Mouse (Mus musculus) heart, adult 2 months (tissue): ENCODE data around the gene Gm45015. TPM values are rescaled to one million over a fixed set of nuclear protein-coding genes. Genes with fewer than 3 reads are reported as not detected.

Source experiments
- DNase-seq, 2 experiments: peaks; one replicate each; pipeline ENCODE4 v3.0.0; 2021
- H3K27ac ChIP-seq: fragments of 200-600 bp; 2 replicates; pipeline ENCODE4 v1.8.1; 2022
- H3K27me3 ChIP-seq: fragments of 200-500 bp; 2 replicates; pipeline ENCODE4 v1.6.1; 2012; ENCODE audit warnings: mild to moderate bottlenecking, low read length, inconsistent platforms, mixed read lengths; ENCODE audit not compliant: control insufficient read depth, insufficient read depth
- H3K36me3 ChIP-seq: fragments of 200-500 bp; 2 replicates; pipeline ENCODE4 v1.6.1; 2012; ENCODE audit warnings: low read length, inconsistent platforms; ENCODE audit not compliant: control insufficient read depth, insufficient read depth
- H3K4me1 ChIP-seq: fragments of 200-500 bp; 2 replicates; pipeline ENCODE4 v1.6.1; 2011; ENCODE audit warnings: low read length; ENCODE audit not compliant: control insufficient read depth, insufficient read depth
- H3K4me3 ChIP-seq: fragments of 200-600 bp; 2 replicates; pipeline ENCODE4 v1.8.1; 2022
- H3K79me2 ChIP-seq: fragments of 200-500 bp; replicated peaks from 2 replicates; pipeline ENCODE4 v1.6.1; 2012; ENCODE audit warnings: mild to moderate bottlenecking, inconsistent platforms, low read length, moderate library complexity, mixed read lengths; ENCODE audit not compliant: control insufficient read depth, insufficient read depth
- H3K9ac ChIP-seq: fragments of 200-500 bp; 2 replicates; pipeline ENCODE4 v1.6.1; 2012; ENCODE audit warnings: low read depth, mild to moderate bottlenecking, control low read depth, inconsistent platforms, low read length, mixed read lengths
- CTCF ChIP-seq: fragments of 200-600 bp; IDR thresholded peaks from 2 replicates; pipeline ENCODE4 v1.8.1; 2022; ENCODE audit warnings: antibody characterized with exemption, mild to moderate bottlenecking, moderate library complexity
- EP300 ChIP-seq: fragments of 200-500 bp; IDR thresholded peaks from 2 replicates; pipeline ENCODE4 v1.6.1; 2011; ENCODE audit warnings: low read depth, low read length, control low read depth; ENCODE audit not compliant: insufficient read depth
- POLR2A ChIP-seq: fragments of 200-500 bp; IDR thresholded peaks from 2 replicates; pipeline ENCODE4 v1.6.1; 2011; ENCODE audit warnings: mild to moderate bottlenecking, low read depth, low read length, control low read depth; ENCODE audit not compliant: insufficient read depth
- WGBS: fragments of 180-500 bp; shearing (Covaris S2); methylation state at CpG from one replicate; pipeline ENCODE4 v1.1.7; 2018; 5-methylcytosine and 5-hydroxymethylcytosine counted together
- intact Hi-C: fragments of 180-260 bp; cut with DNase I; formaldehyde crosslinking; loops from one replicate; pipeline ENCODE4 v1.15.1; 2025
- polyA plus RNA-seq: library from polyadenylated mRNA; depleted of rRNA; stranded (reverse); fragments of >200 nt; gene quantifications from 2 replicates; pipeline ENCODE4 v1.2.3, GENCODE M21; 2012
- total RNA-seq, 2 experiments: library from RNA; stranded (reverse); gene quantifications; 2 replicates each; pipeline ENCODE4 v1.2.3; 2021

Gm45015 gene
- total and polyA plus RNA-seq, 3 experiments: not detected

DNA sequence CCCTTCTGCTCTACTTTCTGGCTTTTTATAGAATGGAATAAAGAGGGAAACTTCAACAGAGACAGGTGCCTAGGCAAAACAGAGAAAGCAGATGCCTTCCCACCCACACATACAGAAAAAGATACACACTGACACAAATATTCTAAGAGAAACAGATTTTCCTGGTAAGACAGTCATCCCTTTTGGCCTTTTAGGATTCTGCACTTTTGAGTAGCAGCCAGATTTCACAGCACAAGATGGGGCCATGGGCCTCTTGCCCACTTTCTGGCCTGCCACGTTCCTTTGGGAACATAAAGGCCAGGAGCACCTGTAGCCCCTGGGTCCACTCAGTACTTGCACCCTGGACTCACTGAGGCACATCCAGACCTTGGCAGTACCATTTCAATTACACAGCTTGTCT, 7.7 kb upstream of the Gm45015 start:
- H3K4me3 ChIP-seq: no peak overlapping the region
- H3K79me2 ChIP-seq: no peaks in the 10 kb centered on the region
- intact Hi-C loops: loop anchor here (10.0 kb wide), 1 partner anchor 120 kb away; the partner anchor contains the start of gene F8a
- no peak overlapping the region for H3K27ac ChIP-seq
- no peaks in the 10 kb centered on the region for H3K36me3 ChIP-seq
- no peak overlapping the region for H3K9ac ChIP-seq
- DNase-seq: no peak
- TF ChIP-seq EP300 (no peak), POLR2A (no peak), CTCF (no peak)
- WGBS: 61% methylated on average over 1 of the region's 1 CpGs
- H3K27me3 ChIP-seq: no peaks in the 10 kb centered on the region
- no peaks in the 10 kb centered on the region for H3K4me1 ChIP-seq

DNA sequence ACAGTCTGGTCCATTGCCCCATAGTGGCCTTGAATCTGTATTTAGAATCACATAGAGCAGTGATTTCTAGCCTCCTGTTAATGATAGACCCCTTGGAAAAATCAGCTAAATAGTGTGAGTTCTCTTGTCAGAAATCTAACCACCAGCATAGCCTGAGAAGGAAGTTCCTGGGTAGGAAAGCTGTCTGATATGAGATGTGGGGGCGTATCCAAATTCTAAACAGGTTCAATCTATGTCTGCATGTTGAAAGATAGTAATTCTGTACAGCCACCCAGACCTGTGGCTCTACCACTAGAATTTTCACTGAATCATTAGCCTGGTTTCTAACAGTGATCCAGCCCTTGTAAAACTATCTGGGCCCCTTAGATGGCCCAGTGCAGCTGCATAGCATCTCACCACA, 7.2 kb upstream of the Gm45015 start:
- TF ChIP-seq POLR2A (no peak), EP300 (no peak), CTCF (no peak)
- Histone ChIP-seq H3K36me3 (no peaks in the 10 kb centered on the region), H3K27ac (no peak overlapping the region), H3K4me3 (no peak overlapping the region), H3K9ac (no peak overlapping the region), H3K4me1 (no peaks in the 10 kb centered on the region), H3K79me2 (no peaks in the 10 kb centered on the region), H3K27me3 (no peaks in the 10 kb centered on the region)
- intact Hi-C loops: loop anchor here (10.0 kb wide), 1 partner anchor 119 kb away; the partner anchor contains the start of gene F8a
- no peak for DNase-seq
- whole genome bisulfite sequencing: 69% methylated on average over 1 of the region's 1 CpGs

DNA sequence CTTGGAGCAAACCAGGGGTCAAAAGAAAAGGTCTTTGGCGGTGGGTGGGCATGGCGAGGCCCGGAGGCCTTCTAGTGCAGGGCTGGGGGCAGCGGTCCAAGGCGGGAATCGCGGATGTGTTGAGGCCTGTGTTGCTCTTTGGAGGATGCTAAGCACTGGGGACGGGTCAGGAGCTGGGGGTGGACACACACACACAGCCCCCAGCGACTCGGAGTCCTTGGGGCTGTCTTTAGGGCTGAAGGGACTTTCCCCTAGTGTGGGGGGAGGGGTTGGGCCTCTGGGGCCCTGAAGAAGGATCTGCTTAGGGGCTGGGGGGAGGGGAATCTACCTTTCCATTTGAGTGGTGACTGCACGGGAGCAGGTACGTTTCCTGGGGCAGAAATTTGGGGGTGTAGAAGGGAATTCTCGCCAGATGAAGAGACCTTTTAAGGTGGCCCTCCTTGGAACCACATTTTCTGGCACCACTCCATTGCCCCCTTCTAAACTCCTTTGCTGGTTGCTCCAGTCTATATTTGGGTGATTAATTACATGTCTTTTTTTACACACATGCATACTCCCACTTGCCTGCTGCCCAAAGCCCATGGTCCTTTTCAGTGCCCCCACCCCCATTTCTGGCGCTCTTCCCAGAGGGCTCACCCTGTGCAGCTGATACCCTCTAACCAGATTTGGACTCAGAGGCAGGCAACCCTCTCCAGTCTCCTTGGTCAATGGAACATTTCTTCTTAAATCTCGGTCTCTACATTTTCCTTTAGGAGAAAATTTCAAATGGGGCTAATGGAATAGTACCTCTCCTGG, 6.5 kb upstream of the Gm45015 start:
- no peak for DNase-seq
- TF ChIP-seq CTCF (no peak), EP300 (no peak), POLR2A (no peak)
- peak overlapping the region; percentile 57 for H3K4me3 ChIP-seq
- H3K4me1 ChIP-seq: no peaks in the 10 kb centered on the region
- intact Hi-C loops: loop anchor here (10.0 kb wide), 1 partner anchor 118 kb away; the partner anchor contains the start of gene F8a
- H3K79me2 ChIP-seq: no peaks in the 10 kb centered on the region
- WGBS: 24% methylated on average over 15 of the region's 15 CpGs
- H3K27me3 ChIP-seq: no peaks in the 10 kb centered on the region
- peak overlapping the region; percentile 93 for H3K9ac ChIP-seq
- H3K36me3 ChIP-seq: no peaks in the 10 kb centered on the region
- peak overlapping the region; percentile 67 for H3K27ac ChIP-seq

DNA sequence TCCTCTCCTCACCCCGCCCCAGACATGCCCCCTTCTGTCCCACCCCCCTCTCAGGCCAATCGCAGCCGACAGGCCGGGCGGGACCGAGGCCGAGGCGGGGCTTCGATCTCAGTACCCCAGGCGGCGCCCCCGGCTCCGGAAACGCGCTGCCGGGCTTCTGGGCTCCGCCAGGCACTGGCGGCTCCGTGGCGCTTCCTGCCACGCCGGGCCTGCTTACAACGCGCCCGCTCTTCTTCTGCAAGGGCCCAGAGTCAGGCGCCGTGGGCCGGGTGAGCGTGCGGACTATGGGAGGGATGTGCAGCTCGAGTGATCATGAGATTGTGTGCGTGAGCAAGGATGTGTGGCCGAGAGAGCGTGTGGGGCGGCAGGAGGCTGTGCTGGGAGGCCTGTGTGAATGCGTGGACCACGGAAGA, 5.8 kb upstream of the Gm45015 start, which contains the start of gene Zfp275:
Gene Zfp275 (plus strand): TSS at position 139 of the 413 bp plus-strand sequence.
- peak within 1 kb of the TSS; percentile 57 for H3K4me3 ChIP-seq
- TF ChIP-seq POLR2A (peak; percentile 42; the same call in 1 of the 2 replicates), EP300 (no peak)
- peak within 1 kb of the TSS; percentile 67 for H3K27ac ChIP-seq
- H3K4me1 ChIP-seq: no peaks in the 10 kb centered on the region
- peak within 1 kb of the TSS; percentile 93 for H3K9ac ChIP-seq
- DNase-seq: peak; percentile 82 to 88
- no peaks in the 10 kb centered on the region for H3K27me3 ChIP-seq
- intact Hi-C loops: loop anchor here (10.0 kb wide), 1 partner anchor 118 kb away; the partner anchor contains the start of gene F8a
- 9% methylated on average over 37 of the region's 37 CpGs for WGBS
- H3K79me2 ChIP-seq: no peaks in the 10 kb centered on the region
- H3K36me3 ChIP-seq: no peaks in the 10 kb centered on the region

DNA sequence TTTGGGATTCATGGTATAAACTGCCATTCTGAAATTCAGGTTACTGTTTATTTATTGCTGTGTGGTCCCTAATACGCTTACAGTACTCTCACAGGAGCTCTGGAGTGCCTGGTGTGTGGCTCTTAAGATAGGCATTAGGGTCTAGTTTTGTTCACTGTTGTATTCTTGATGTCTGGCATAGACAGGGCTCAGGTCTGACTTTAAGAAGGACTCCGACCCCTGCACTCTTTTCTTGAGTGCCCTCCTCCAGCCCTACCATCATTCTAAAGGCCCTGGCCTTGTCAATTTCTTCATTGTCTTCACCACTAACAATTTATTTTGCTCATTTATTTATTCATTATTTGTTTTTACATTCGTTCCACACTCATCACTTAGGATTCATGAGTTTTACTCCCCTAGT, 5.4 kb upstream of the Gm45015 start:
- H3K36me3 ChIP-seq: no peaks in the 10 kb centered on the region
- H3K27me3 ChIP-seq: no peaks in the 10 kb centered on the region
- peak overlapping the region; percentile 45; the same call in 1 of the 2 replicates for H3K27ac ChIP-seq
- DNase-seq: no peak
- H3K79me2 ChIP-seq: no peaks in the 10 kb centered on the region
- H3K4me3 ChIP-seq: peak overlapping the region; percentile 57
- 46% methylated on average over 3 of the region's 3 CpGs for WGBS
- H3K4me1 ChIP-seq: no peaks in the 10 kb centered on the region
- no peak for TF ChIP-seq POLR2A
- no peak for TF ChIP-seq CTCF
- no peak for TF ChIP-seq EP300
- no peak overlapping the region for H3K9ac ChIP-seq
- intact Hi-C loops: loop anchor here (10.0 kb wide), 1 partner anchor 117 kb away; the partner anchor contains the start of gene F8a

DNA sequence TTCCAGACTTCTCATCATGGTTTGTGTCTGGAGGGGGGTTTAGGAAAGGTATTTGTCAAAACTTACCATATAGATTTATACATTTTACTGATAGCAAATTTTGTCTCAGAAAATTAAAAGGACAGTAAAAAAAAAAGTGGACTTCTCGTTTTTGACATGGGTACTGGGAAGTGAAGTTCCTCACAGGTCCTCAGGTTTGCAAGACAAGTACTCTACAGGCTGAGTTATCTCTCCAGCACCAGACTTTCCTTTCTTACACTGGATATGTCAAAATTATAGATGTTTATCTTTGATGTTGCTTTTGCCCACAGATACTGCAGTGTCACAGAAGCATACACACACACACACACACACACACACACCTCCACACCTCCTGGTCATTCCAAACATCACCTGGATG, 4.8 kb upstream of the Gm45015 start:
- WGBS: 57% methylated on average over 1 of the region's 1 CpGs
- no peak overlapping the region for H3K27ac ChIP-seq
- no peak for DNase-seq
- intact Hi-C loops: loop anchor here (10.0 kb wide), 1 partner anchor 117 kb away; the partner anchor contains the start of gene F8a
- TF ChIP-seq CTCF: no peak
- TF ChIP-seq EP300: no peak
- no peak for TF ChIP-seq POLR2A
- no peaks in the 10 kb centered on the region for H3K79me2 ChIP-seq
- no peak overlapping the region for H3K4me3 ChIP-seq
- no peaks in the 10 kb centered on the region for H3K4me1 ChIP-seq
- H3K9ac ChIP-seq: no peak overlapping the region
- H3K27me3 ChIP-seq: no peaks in the 10 kb centered on the region
- H3K36me3 ChIP-seq: no peaks in the 10 kb centered on the region
